Mouse (Mus musculus): ENCODE measurements around the gene Chst1. TPM values are rescaled to one million over a fixed set of nuclear protein-coding genes. Genes with fewer than 3 reads are reported as not detected.
A peak's percentile ranks its signal among the peaks of the same experiment; 100 is the strongest.

Chst1 gene
- total RNA-seq (2014; fragmentation: Nextera tagmentation), result 2.3 and 3.4 TPM in 2 replicates
- total RNA-seq (2017), result 4.4 and 4.5 TPM in 2 replicates
- 0.47 and 0.57 TPM in 2 replicates for polyA plus RNA-seq (2012)

DNA sequence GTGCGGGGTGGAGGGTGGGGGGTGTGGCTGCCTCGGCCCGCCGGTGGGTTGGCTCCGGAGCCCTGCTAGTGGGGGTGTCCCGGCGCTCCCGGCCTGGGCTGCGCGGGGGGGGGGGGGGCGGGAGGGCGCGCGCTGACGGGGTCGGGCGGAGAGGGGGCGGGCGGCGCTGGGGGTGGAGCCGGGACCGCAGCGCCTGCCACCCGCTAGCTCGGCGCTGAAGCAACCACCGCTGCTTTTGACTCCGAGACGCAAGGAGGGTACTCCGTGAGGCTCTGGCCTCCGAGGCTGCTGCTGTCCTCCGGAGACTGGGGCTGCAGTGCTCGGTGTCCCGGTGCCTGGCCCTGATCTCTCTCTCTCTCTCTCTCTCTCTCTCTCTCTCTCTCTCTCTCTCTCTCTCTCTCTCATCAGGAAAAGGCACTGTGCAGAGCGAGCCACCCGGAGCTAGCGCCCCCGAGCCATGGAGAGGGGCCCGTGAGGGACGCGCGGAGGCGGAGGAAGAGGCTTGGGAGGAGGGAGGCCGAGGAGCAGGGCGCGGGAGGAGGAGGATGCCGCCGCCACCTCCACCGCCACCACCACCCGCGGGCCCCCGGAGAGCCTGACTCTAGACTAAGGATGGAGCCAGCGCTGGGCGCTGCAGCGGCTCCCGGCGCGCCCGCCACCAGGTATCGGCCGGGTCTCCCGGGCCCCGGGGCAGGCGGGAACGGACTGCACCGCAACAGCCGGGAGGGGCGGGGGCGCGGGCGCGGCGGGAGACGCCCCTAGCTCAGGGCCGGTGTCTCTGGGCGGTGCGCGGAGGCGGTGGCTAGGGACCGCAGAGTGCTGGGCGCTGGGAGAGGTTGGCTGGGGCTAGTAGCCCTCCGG is at the start of gene Chst1:
Chst1 (plus strand) TSS at position 221 of the 861 bp plus-strand sequence.
- ATAC-seq (ENCODE audit: extremely low read depth, insufficient number of reproducible peaks, low FRiP score, poor library complexity, severe bottlenecking) (no peak), DNase-seq (ENCODE audit: low spot score) (no peak)
- no peak for TF ChIP-seq CTCF (IDR thresholded peaks at IDR 0.05; ENCODE audit: low read depth, low read length)
- no peak for TF ChIP-seq GATA1 (IDR thresholded peaks at IDR 0.05; ENCODE audit: borderline replicate concordance, low read length)
- no peak within 1 kb of the TSS for H3K4me3 ChIP-seq (ENCODE audit: low read depth, low read length)
- H3K4me1 ChIP-seq (ENCODE audit: insufficient read depth, low read depth, low read length), result no peaks in the 10 kb centered on the region
- H3K9me3 ChIP-seq (replicated peaks), result no peaks in the 10 kb centered on the region
- H3K36me3 ChIP-seq (replicated peaks), result no peaks in the 10 kb centered on the region
- peaks cover 10% of the 10 kb centered on the region for H3K27me3 ChIP-seq (ENCODE audit: insufficient read depth, low read length)

DNA sequence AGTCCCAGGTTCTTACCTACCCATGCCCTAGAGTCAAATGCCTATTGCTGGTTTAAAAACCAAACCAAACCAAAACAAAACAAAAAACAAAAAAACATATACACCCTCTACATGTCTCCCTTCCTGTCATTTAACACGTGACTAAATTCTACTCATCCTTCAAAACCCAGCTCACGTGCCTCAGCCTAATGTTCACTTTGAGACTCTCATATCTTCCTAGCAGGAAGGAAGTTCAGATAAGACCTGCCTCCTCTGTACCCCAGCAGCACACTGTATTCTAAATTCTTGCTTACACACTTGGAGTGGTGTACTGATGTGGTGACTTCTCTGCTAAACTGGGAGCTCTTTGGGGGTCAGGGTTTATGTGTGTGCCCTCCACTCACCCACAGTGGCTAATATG is 49.5 kb upstream of the Chst1 start:
- no peaks in the 10 kb centered on the region for H3K36me3 ChIP-seq (replicated peaks)
- H3K9me3 ChIP-seq (replicated peaks), result no peaks in the 10 kb centered on the region
- no peaks in the 10 kb centered on the region for H3K4me1 ChIP-seq (ENCODE audit: insufficient read depth, low read depth, low read length)
- ATAC-seq (ENCODE audit: extremely low read depth, insufficient number of reproducible peaks, low FRiP score, poor library complexity, severe bottlenecking) (peak; percentile 34; the same call in 1 of the 2 replicates), DNase-seq (ENCODE audit: low spot score) (no peak)
- peaks cover 4% of the 10 kb centered on the region; the same call in 1 of the 2 replicates for H3K27me3 ChIP-seq (ENCODE audit: insufficient read depth, low read length)
- no peak overlapping the region for H3K4me3 ChIP-seq (ENCODE audit: low read depth, low read length)
- TF ChIP-seq GATA1 (IDR thresholded peaks at IDR 0.05; ENCODE audit: borderline replicate concordance, low read length) (no peak), GATA2 (IDR thresholded peaks at IDR 0.05; ENCODE audit: borderline replicate concordance, low read depth, low read length) (no peak), TAL1 (conservative IDR thresholded peaks at IDR 0.05; ENCODE audit: low read depth, low read length) (no peak)

DNA sequence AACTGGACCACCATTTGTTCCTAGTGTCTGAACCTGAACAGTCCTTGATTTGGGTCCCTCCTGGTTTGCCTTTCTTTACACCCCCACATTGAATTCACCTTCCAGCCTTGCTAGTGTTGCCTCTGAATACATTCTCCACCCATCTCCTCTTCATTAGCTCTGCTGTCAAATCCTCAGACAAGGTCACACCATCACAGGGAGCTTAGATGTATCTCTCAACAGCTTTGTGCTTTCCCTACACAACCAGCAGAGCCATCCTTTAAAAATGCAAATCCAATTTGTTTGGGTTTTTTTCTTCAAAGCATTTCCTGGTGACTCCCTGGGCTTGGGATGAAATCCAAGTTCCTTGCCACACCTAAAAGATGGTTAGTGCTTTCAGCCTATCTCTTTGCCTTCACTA is 45.0 kb upstream of the Chst1 start:
- ATAC-seq (ENCODE audit: extremely low read depth, insufficient number of reproducible peaks, low FRiP score, poor library complexity, severe bottlenecking) (no peak), DNase-seq (ENCODE audit: low spot score) (no peak)
- no peaks in the 10 kb centered on the region for H3K4me1 ChIP-seq (ENCODE audit: insufficient read depth, low read depth, low read length)
- H3K9me3 ChIP-seq (replicated peaks), result no peaks in the 10 kb centered on the region
- H3K36me3 ChIP-seq (replicated peaks), result no peaks in the 10 kb centered on the region
- no peak overlapping the region for H3K4me3 ChIP-seq (ENCODE audit: low read depth, low read length)
- no peak for TF ChIP-seq GATA1 (IDR thresholded peaks at IDR 0.05; ENCODE audit: borderline replicate concordance, low read length)
- peaks cover 14% of the 10 kb centered on the region for H3K27me3 ChIP-seq (ENCODE audit: insufficient read depth, low read length)

DNA sequence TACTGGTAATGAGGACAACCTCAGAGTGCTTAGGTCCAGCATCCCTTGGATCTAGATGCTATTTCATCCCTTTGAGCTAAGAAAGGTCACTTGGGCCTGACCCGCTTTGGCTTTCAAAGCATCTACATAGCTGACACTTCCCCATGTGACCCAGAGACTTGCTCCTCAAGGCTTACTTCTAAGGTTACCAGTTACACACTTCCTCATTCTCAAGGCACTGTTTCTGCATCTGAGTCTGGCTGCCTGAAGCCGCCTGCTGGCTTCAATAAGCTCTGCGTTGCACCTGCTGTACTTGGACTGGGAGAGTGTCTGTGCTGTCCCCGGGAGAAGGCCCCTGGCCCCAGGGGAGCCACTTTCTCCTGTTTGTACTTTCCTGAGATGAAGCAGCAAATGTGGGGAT is 36.6 kb upstream of the Chst1 start:
- Histone ChIP-seq H3K4me1 (ENCODE audit: insufficient read depth, low read depth, low read length) (no peaks in the 10 kb centered on the region), H3K4me3 (ENCODE audit: low read depth, low read length) (no peak overlapping the region), H3K27me3 (ENCODE audit: insufficient read depth, low read length) (peaks cover 6% of the 10 kb centered on the region; the same call in 1 of the 2 replicates), H3K36me3 (replicated peaks) (no peaks in the 10 kb centered on the region), H3K9me3 (replicated peaks) (peaks cover 8% of the 10 kb centered on the region)
- TF ChIP-seq GATA2 (IDR thresholded peaks at IDR 0.05; ENCODE audit: borderline replicate concordance, low read depth, low read length) (no peak), GATA1 (IDR thresholded peaks at IDR 0.05; ENCODE audit: borderline replicate concordance, low read length) (no peak), CTCF (IDR thresholded peaks at IDR 0.05; ENCODE audit: low read depth, low read length) (no peak), TAL1 (conservative IDR thresholded peaks at IDR 0.05; ENCODE audit: low read depth, low read length) (no peak), POLR2AphosphoS5 (IDR thresholded peaks at IDR 0.05; ENCODE audit: insufficient replicate concordance, low read depth, low read length) (no peak)
- ATAC-seq (ENCODE audit: extremely low read depth, insufficient number of reproducible peaks, low FRiP score, poor library complexity, severe bottlenecking), result peak; percentile 22; the same call in 1 of the 2 replicates
- no peak for DNase-seq (ENCODE audit: low spot score)

DNA sequence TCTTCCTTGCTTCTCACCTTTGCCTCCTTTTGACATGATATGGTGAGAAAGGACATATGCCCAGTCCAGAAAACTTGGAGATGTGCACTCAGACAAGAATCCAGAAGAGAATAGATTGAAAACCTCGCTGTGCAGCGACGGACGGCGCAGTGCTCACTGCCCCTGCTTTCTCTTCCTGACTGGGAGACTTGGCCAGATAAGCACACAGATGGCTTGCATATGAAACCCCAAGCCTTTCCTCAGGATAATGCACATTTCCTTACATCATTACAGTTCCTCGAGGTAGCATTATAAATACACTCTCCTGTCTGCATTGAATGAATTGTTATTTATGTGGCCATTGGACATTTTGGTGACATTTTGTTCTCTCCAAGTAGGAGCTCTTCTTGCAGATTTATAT is 28.9 kb upstream of the Chst1 start:
- DNase-seq (ENCODE audit: low spot score) (no peak), ATAC-seq (ENCODE audit: extremely low read depth, insufficient number of reproducible peaks, low FRiP score, poor library complexity, severe bottlenecking) (no peak)
- no peak for TF ChIP-seq POLR2AphosphoS5 (IDR thresholded peaks at IDR 0.05; ENCODE audit: insufficient replicate concordance, low read depth, low read length)
- no peak for TF ChIP-seq GATA2 (IDR thresholded peaks at IDR 0.05; ENCODE audit: borderline replicate concordance, low read depth, low read length)
- TF ChIP-seq CTCF (IDR thresholded peaks at IDR 0.05; ENCODE audit: low read depth, low read length), result no peak
- TF ChIP-seq TAL1 (conservative IDR thresholded peaks at IDR 0.05; ENCODE audit: low read depth, low read length), result no peak
- TF ChIP-seq GATA1 (IDR thresholded peaks at IDR 0.05; ENCODE audit: borderline replicate concordance, low read length), result no peak
- Histone ChIP-seq H3K4me1 (ENCODE audit: insufficient read depth, low read depth, low read length) (no peaks in the 10 kb centered on the region), H3K9me3 (replicated peaks) (peaks cover under 1% of the 10 kb centered on the region), H3K27me3 (ENCODE audit: insufficient read depth, low read length) (peaks cover 9% of the 10 kb centered on the region; the same call in 1 of the 2 replicates), H3K36me3 (replicated peaks) (no peaks in the 10 kb centered on the region), H3K4me3 (ENCODE audit: low read depth, low read length) (no peak overlapping the region)

DNA sequence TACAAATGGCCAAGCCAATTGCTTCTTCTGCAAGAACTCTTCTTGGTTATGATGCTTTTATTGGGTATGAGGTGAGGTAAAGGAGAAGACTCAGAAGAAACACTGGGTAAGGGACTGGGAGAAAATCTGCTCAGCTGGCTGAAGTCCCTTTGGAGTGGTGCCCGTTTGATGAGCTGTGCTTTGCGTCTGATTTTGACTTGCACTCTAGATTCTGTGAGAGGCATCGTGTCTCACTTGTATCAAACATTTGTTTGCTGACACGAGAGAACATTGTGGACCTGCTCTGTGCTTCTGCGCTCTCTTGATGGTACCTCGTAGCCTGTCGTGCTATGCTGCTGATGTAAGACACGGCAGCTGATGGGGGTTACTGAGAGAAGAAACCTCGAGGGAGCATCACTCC is 21.7 kb upstream of the Chst1 start:
- peaks cover 6% of the 10 kb centered on the region; the same call in 1 of the 2 replicates for H3K27me3 ChIP-seq (ENCODE audit: insufficient read depth, low read length)
- H3K9me3 ChIP-seq (replicated peaks), result no peaks in the 10 kb centered on the region
- no peak for ATAC-seq (ENCODE audit: extremely low read depth, insufficient number of reproducible peaks, low FRiP score, poor library complexity, severe bottlenecking)
- H3K36me3 ChIP-seq (replicated peaks), result no peaks in the 10 kb centered on the region
- no peaks in the 10 kb centered on the region for H3K4me1 ChIP-seq (ENCODE audit: insufficient read depth, low read depth, low read length)
- no peak for TF ChIP-seq CTCF (IDR thresholded peaks at IDR 0.05; ENCODE audit: low read depth, low read length)
- TF ChIP-seq GATA1 (IDR thresholded peaks at IDR 0.05; ENCODE audit: borderline replicate concordance, low read length), result no peak
- no peak for TF ChIP-seq TAL1 (conservative IDR thresholded peaks at IDR 0.05; ENCODE audit: low read depth, low read length)
- TF ChIP-seq GATA2 (IDR thresholded peaks at IDR 0.05; ENCODE audit: borderline replicate concordance, low read depth, low read length), result no peak
- TF ChIP-seq POLR2AphosphoS5 (IDR thresholded peaks at IDR 0.05; ENCODE audit: insufficient replicate concordance, low read depth, low read length), result no peak
- no peak for DNase-seq (ENCODE audit: low spot score)
- H3K4me3 ChIP-seq (ENCODE audit: low read depth, low read length), result no peak overlapping the region

Measured in G1E (cell line).